Mouse (Mus musculus) testis, adult 2 months (tissue): ENCODE measurements around the gene Sdcbp2. TPM values are rescaled to one million over a fixed set of nuclear protein-coding genes. Genes with fewer than 3 reads are reported as not detected.

Source experiments
- H3K27ac ChIP-seq: fragments of 200-500 bp; 2 replicates; pipeline ENCODE4 v1.5.1; 2012; ENCODE audit warnings: low read depth, low read length; ENCODE audit not compliant: control insufficient read depth, insufficient read depth
- H3K27me3 ChIP-seq: fragments of 200-500 bp; 2 replicates; pipeline ENCODE4 v1.6.1; 2012; ENCODE audit warnings: mild to moderate bottlenecking, low read length, moderate library complexity; ENCODE audit not compliant: control insufficient read depth, insufficient read depth
- H3K36me3 ChIP-seq: fragments of 200-500 bp; 2 replicates; pipeline ENCODE4 v1.6.1; 2012; ENCODE audit warnings: mild to moderate bottlenecking, low read length; ENCODE audit not compliant: control insufficient read depth, insufficient read depth
- H3K4me1 ChIP-seq: fragments of 200-500 bp; 2 replicates; pipeline ENCODE4 v1.6.1; 2012; ENCODE audit warnings: low read length; ENCODE audit not compliant: control insufficient read depth, insufficient read depth
- H3K4me3 ChIP-seq: fragments of 200-500 bp; 2 replicates; pipeline ENCODE4 v1.5.1; 2012; ENCODE audit warnings: low read depth, mild to moderate bottlenecking, low read length, moderate library complexity, mixed read lengths; ENCODE audit not compliant: control insufficient read depth
- CTCF ChIP-seq: fragments of 200-500 bp; IDR thresholded peaks from 2 replicates; pipeline ENCODE4 v1.5.1; 2012; ENCODE audit warnings: low read depth, mild to moderate bottlenecking, inconsistent platforms, low read length, moderate library complexity; ENCODE audit not compliant: control insufficient read depth, insufficient read depth, insufficient replicate concordance
- POLR2A ChIP-seq: fragments of 200-500 bp; IDR thresholded peaks from 2 replicates; pipeline ENCODE4 v1.6.1; 2012; ENCODE audit warnings: low read depth, mild to moderate bottlenecking, inconsistent platforms, low read length, moderate library complexity; ENCODE audit not compliant: control insufficient read depth
- polyA plus RNA-seq: library from polyadenylated mRNA; depleted of rRNA; stranded (reverse); fragments of >200 nt; gene quantifications from 2 replicates; pipeline ENCODE4 v1.2.3, GENCODE M21; 2012

The Sdcbp2 gene
- polyA plus RNA-seq, 1 experiment: 2.0 TPM

DNA sequence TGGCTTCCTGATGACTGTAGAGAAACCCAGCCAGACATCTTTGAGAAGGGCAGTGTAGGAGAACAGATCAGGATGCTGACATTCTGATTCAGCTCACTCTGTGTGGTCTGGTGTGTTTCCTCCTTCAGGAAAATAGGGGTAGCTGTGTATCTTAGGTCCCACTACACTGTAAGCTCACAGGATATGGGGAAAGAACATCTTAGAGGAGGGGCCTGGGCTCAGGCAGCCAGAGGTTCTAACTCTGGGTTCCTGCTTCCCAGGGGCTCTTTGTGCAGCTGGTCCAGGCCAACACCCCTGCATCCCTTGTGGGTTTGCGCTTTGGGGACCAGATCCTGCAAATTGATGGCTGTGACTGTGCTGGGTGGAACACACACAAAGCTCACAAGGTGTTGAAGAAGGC, 14.4 kb downstream of the Sdcbp2 start:
- Histone ChIP-seq H3K4me1 (no peaks in the 10 kb centered on the region), H3K4me3 (no peak overlapping the region), H3K36me3 (no peaks in the 10 kb centered on the region), H3K27me3 (no peaks in the 10 kb centered on the region), H3K27ac (no peak overlapping the region)
- no peak for TF ChIP-seq CTCF
- no peak for TF ChIP-seq POLR2A

DNA sequence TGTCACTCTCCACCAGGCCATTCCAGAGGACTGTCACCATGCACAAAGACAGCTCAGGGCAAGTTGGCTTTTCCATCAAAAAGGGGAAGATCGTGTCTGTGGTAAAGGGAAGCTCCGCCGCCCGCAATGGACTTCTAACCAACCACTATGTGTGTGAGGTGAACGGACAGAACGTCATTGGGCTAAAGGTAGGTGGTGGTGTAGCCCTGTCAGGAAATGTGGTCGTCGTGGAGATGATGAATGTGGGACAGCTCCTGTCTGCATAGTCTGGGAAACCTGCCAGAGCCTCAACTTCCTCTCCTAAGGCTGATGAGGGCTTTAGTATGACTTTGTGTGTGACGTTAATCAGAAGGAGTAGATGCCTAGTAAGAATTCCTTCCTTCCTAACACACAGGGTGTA, 14.9 kb downstream of the Sdcbp2 start:
- H3K4me3 ChIP-seq: no peak overlapping the region
- no peaks in the 10 kb centered on the region for H3K27me3 ChIP-seq
- no peaks in the 10 kb centered on the region for H3K4me1 ChIP-seq
- TF ChIP-seq POLR2A (no peak), CTCF (no peak)
- H3K27ac ChIP-seq: no peak overlapping the region
- H3K36me3 ChIP-seq: no peaks in the 10 kb centered on the region

DNA sequence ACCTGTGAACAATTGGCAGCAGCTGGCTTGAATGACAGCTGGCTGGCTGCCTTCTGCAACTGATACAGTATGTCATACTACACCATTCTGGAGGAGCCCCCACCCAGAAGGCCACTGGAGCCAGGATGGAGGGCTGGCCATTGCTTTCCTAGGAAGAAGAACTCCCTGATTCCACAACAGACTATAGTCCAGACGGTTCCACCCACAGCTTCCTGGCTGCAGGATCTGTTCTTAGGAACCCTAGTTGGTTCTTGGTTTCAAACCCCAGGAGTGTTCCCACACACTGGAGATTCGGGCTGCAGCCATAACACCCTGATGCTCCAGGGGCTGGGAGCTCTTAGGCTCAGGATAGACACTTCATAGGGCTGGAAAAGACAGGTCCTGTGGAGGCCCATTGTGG, 25.6 kb downstream of the Sdcbp2 start:
- no peaks in the 10 kb centered on the region for H3K36me3 ChIP-seq
- H3K27ac ChIP-seq: no peak overlapping the region
- H3K4me1 ChIP-seq: no peaks in the 10 kb centered on the region; the same call in 1 of the 2 replicates
- TF ChIP-seq POLR2A (no peak), CTCF (no peak)
- no peak overlapping the region for H3K4me3 ChIP-seq
- H3K27me3 ChIP-seq: no peaks in the 10 kb centered on the region

DNA sequence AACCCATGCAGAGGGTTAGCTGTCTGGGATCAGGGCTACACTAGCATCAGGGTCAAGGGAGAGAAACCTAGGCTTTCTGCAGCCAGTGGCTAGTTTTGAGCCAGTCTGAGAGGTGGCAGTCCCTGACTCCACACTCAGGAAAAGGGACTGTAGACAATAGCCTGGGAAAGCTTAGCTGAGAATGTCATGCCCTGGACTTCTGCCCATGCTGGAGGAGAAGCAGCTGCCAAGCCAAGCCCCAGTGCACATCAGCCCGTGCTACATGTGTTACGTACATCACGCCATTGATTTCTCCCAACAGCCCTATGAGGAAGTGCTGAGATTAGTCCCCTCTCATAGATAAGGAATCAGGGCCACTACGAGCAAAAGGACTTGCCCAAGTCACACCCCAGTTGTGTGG, 29.7 kb downstream of the Sdcbp2 start:
- H3K27ac ChIP-seq: no peak overlapping the region
- TF ChIP-seq POLR2A: no peak
- no peak for TF ChIP-seq CTCF
- no peaks in the 10 kb centered on the region for H3K27me3 ChIP-seq
- H3K4me1 ChIP-seq: no peaks in the 10 kb centered on the region; the same call in 1 of the 2 replicates
- no peaks in the 10 kb centered on the region for H3K36me3 ChIP-seq
- H3K4me3 ChIP-seq: no peak overlapping the region

DNA sequence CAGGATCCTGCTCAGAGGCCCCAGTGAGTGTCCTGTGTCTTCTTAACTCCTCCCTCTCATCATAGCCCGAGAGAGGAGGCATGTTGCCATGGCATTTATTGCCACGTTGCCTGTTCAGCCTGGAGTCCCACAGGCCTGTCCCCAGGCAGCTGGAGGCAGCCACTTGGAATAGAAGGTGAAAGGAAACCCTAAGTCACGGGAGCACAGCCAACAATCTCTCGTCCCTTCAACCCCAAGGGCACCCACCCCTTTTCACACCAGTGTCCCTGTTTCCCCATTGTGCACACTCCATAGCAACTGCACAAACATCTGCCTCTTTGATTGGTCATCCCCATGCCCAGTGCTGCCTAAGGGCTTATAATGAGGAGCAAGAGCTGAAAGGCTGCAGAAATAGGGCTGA, 31.2 kb downstream of the Sdcbp2 start:
- TF ChIP-seq CTCF (no peak), POLR2A (no peak)
- Histone ChIP-seq H3K4me1 (no peaks in the 10 kb centered on the region; the same call in 1 of the 2 replicates), H3K27ac (no peak overlapping the region), H3K4me3 (no peak overlapping the region), H3K36me3 (no peaks in the 10 kb centered on the region), H3K27me3 (no peaks in the 10 kb centered on the region)

GRCm38 (mm10) chr2:151605437-151605987, 33.1 kb downstream of the Sdcbp2 start:
- TF ChIP-seq POLR2A (no peak), CTCF (no peak)
- Histone ChIP-seq H3K27me3 (no peaks in the 10 kb centered on the region), H3K27ac (no peak overlapping the region), H3K36me3 (no peaks in the 10 kb centered on the region), H3K4me3 (no peak overlapping the region), H3K4me1 (no peaks in the 10 kb centered on the region; the same call in 1 of the 2 replicates)

GRCm38 (mm10) chr2:151608435-151608834, 36.0 kb downstream of the Sdcbp2 start:
- Histone ChIP-seq H3K4me1 (no peaks in the 10 kb centered on the region; the same call in 1 of the 2 replicates), H3K36me3 (no peaks in the 10 kb centered on the region), H3K27ac (no peak overlapping the region), H3K27me3 (no peaks in the 10 kb centered on the region), H3K4me3 (no peak overlapping the region)
- TF ChIP-seq CTCF (no peak), POLR2A (no peak)
